Mouse (Mus musculus): ENCODE results near the gene Odf3. TPM values are rescaled to one million over a fixed set of nuclear protein-coding genes. Genes with fewer than 3 reads are reported as not detected.
A peak's percentile ranks its signal among the peaks of the same experiment; 100 is the strongest.

Odf3 gene
- 0.17 TPM in 1 of 2 replicates, not detected in the other for polyA plus RNA-seq (2015; fragmentation: Nextera tagmentation; extraction: Ambion mirVana)

GRCm38 (mm10) chr7:140847755-140848580 lies at the start of gene Odf3:
Gene Odf3, plus strand, starts transcription at chr7:140847805.
- 55% methylated on average over 11 of the region's 11 CpGs for WGBS
- Histone ChIP-seq H3K4me2 (no peak within 1 kb of the TSS), H3K4me3 (replicated peaks) (no peak within 1 kb of the TSS), H3K9me3 (no peaks in the 10 kb centered on the region), H3K27ac (no peak within 1 kb of the TSS), H3K27me3 (replicated peaks) (0 out of 2 replicates have a peak, but pooled peaks cover 3% of the 10 kb centered on the region), H3K4me1 (no peaks in the 10 kb centered on the region), H3K9ac (no peak within 1 kb of the TSS), H3K36me3 (peaks cover 14% of the 10 kb centered on the region; the same call in 1 of the 2 replicates)
- no peak for ATAC-seq (ENCODE audit: insufficient read depth, low FRiP score, low read depth)

GRCm38 (mm10) chr7:140798212-140798611 lies 49.4 kb upstream of the Odf3 start:
- H3K4me2 ChIP-seq = no peak overlapping the region
- H3K27ac ChIP-seq = no peak overlapping the region
- ATAC-seq (ENCODE audit: insufficient read depth, low FRiP score, low read depth) = no peak
- H3K4me1 ChIP-seq = no peaks in the 10 kb centered on the region
- 69% methylated on average over 2 of the region's 2 CpGs for WGBS
- no peak overlapping the region for H3K4me3 ChIP-seq (replicated peaks)
- H3K9me3 ChIP-seq = no peaks in the 10 kb centered on the region
- no peaks in the 10 kb centered on the region for H3K27me3 ChIP-seq (replicated peaks)
- no peak overlapping the region for H3K9ac ChIP-seq
- H3K36me3 ChIP-seq = no peaks in the 10 kb centered on the region

GRCm38 (mm10) chr7:140802629-140803028 lies 45.0 kb upstream of the Odf3 start:
- Histone ChIP-seq H3K27me3 (replicated peaks) (no peaks in the 10 kb centered on the region), H3K4me1 (no peaks in the 10 kb centered on the region), H3K4me2 (no peak overlapping the region), H3K4me3 (replicated peaks) (no peak overlapping the region), H3K27ac (no peak overlapping the region), H3K9ac (no peak overlapping the region), H3K9me3 (no peaks in the 10 kb centered on the region), H3K36me3 (no peaks in the 10 kb centered on the region)
- no peak for ATAC-seq (ENCODE audit: insufficient read depth, low FRiP score, low read depth)
- WGBS = 66% methylated on average over 6 of the region's 6 CpGs

DNA sequence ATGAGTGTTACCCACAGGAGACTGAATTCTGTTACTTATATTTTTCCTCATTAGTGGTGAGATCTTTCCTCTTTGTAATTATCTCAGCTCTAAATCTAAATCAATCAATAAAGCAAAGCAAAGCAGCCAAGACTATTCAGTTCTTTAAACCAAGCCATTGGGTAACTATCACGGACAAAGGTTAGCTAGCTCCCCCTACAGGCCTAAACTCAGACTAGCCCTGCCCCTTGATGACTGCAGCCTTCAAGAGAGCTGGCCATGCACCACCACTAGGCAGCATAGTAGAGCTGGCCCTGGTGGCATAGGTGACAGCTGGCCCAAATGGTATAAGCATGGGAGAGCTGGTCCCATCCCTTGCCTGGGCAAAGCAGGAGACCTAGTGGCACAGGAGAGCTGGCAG lies 41.9 kb upstream of the Odf3 start:
- no peak for ATAC-seq (ENCODE audit: insufficient read depth, low FRiP score, low read depth)
- H3K4me1 ChIP-seq = no peaks in the 10 kb centered on the region
- H3K9ac ChIP-seq = no peak overlapping the region
- H3K27me3 ChIP-seq (replicated peaks) = no peaks in the 10 kb centered on the region
- no peaks in the 10 kb centered on the region for H3K9me3 ChIP-seq
- no peak overlapping the region for H3K27ac ChIP-seq
- no peak overlapping the region for H3K4me3 ChIP-seq (replicated peaks)
- WGBS = 19% methylated on average over 1 of the region's 1 CpGs
- no peaks in the 10 kb centered on the region for H3K36me3 ChIP-seq
- no peak overlapping the region for H3K4me2 ChIP-seq

DNA sequence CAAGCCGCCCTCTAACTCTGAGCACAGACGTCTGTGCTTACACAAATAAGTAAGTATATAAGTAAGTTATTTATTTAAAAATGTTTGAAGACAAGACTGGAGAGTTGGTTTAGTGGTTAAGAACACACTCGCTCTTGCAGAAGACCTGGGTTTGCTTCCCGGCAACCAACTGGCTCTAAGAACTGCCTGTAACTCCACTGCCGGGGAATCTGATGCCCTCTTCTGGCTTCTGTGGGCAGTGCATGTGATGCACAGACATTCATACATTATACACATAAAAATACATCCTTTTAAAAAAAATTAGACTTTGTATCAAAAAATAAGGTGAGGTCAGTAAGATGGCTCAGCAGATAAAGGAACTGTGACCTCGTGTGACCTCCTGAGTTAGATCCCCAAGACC lies 37.1 kb upstream of the Odf3 start:
- no peaks in the 10 kb centered on the region for H3K9me3 ChIP-seq
- 89% methylated on average over 6 of the region's 6 CpGs for WGBS
- H3K4me2 ChIP-seq = no peak overlapping the region

DNA sequence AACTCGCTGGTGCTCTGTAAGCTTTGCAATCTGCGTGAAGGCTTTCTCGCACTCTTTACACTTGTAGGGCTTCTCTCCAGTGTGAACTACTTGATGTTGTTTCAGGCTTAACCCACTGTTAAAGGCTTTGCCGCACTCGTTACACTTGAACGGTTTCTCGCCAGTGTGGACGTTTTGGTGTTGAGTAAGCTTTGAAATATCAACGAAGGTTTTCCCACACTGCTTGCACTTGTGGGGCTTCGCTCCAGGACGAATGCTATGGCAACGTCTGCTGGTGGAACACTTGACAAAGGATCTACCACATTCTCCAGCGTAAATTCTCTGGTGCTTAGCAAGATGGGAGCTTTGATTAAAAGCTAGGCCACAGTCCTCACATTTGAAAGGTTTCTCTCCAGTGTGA lies 35.9 kb upstream of the Odf3 start:
- Histone ChIP-seq H3K4me1 (no peaks in the 10 kb centered on the region), H3K36me3 (no peaks in the 10 kb centered on the region), H3K4me2 (no peak overlapping the region), H3K27ac (no peak overlapping the region), H3K27me3 (replicated peaks) (no peaks in the 10 kb centered on the region), H3K9me3 (no peaks in the 10 kb centered on the region), H3K9ac (no peak overlapping the region), H3K4me3 (replicated peaks) (no peak overlapping the region)
- ATAC-seq (ENCODE audit: insufficient read depth, low FRiP score, low read depth) = no peak
- 87% methylated on average over 13 of the region's 13 CpGs for WGBS

More for the DNA sequence above, 37.1 kb upstream of the Odf3 start:
- no peak overlapping the region for H3K27ac ChIP-seq
- no peak overlapping the region for H3K9ac ChIP-seq
- no peaks in the 10 kb centered on the region for H3K4me1 ChIP-seq
- H3K36me3 ChIP-seq = no peaks in the 10 kb centered on the region
- ATAC-seq (ENCODE audit: insufficient read depth, low FRiP score, low read depth) = no peak
- no peaks in the 10 kb centered on the region for H3K27me3 ChIP-seq (replicated peaks)
- H3K4me3 ChIP-seq (replicated peaks) = no peak overlapping the region

DNA sequence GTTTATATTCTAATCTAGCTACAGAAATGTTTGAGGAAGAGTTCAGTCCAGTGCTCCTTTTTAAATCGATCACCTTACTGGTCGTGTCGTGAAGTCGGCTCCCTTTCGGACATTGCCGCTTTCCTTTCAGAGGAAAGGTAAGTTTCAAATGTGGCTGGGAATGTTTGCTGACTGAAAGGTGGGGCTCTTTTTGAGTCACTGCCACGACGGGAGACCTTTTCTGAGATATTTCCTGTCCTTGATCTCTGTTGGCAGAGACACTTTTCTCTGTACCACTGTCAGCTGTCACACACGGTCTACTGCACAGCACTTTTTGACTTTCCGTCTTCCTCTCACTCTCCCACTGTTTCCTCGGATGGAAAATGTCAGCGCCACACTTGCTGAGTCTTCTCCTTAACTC lies 34.8 kb upstream of the Odf3 start:
- Histone ChIP-seq H3K27ac (no peak overlapping the region), H3K27me3 (replicated peaks) (no peaks in the 10 kb centered on the region)

DNA sequence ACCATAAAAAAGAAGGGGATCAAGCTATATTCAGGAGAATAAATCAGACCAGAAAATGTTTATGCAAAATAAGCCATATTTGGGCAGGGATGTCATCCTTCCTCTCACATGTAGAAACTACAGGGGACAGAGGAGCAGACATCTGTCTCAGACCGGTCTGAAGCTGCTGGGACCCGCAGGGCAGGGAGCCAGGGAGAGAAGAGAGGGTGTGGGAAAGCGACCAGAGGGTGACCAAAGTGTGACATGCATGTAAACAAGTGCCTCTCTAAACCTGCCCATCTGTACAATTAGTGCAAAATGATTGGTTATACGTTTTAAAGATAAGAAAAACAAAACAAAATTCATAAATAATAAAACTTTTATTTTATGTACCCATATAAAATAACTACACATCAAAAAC lies 27.4 kb upstream of the Odf3 start:
- Histone ChIP-seq H3K4me3 (replicated peaks) (no peak overlapping the region), H3K4me2 (no peak overlapping the region), H3K4me1 (no peaks in the 10 kb centered on the region), H3K36me3 (no peaks in the 10 kb centered on the region), H3K27ac (no peak overlapping the region), H3K27me3 (replicated peaks) (no peaks in the 10 kb centered on the region), H3K9ac (no peak overlapping the region), H3K9me3 (no peaks in the 10 kb centered on the region)
- 49% methylated on average over 4 of the region's 4 CpGs for WGBS
- ATAC-seq (ENCODE audit: insufficient read depth, low FRiP score, low read depth) = no peak

More for the DNA sequence above, 34.8 kb upstream of the Odf3 start:
- whole genome bisulfite sequencing = 87% methylated on average over 12 of the region's 12 CpGs
- Histone ChIP-seq H3K36me3 (no peaks in the 10 kb centered on the region), H3K4me1 (no peaks in the 10 kb centered on the region), H3K4me3 (replicated peaks) (no peak overlapping the region), H3K9me3 (no peaks in the 10 kb centered on the region), H3K9ac (no peak overlapping the region), H3K4me2 (no peak overlapping the region)
- ATAC-seq (ENCODE audit: insufficient read depth, low FRiP score, low read depth) = no peak

GRCm38 (mm10) chr7:140821305-140821652 lies 26.3 kb upstream of the Odf3 start:
- no peaks in the 10 kb centered on the region for H3K36me3 ChIP-seq
- no peak overlapping the region for H3K27ac ChIP-seq

DNA sequence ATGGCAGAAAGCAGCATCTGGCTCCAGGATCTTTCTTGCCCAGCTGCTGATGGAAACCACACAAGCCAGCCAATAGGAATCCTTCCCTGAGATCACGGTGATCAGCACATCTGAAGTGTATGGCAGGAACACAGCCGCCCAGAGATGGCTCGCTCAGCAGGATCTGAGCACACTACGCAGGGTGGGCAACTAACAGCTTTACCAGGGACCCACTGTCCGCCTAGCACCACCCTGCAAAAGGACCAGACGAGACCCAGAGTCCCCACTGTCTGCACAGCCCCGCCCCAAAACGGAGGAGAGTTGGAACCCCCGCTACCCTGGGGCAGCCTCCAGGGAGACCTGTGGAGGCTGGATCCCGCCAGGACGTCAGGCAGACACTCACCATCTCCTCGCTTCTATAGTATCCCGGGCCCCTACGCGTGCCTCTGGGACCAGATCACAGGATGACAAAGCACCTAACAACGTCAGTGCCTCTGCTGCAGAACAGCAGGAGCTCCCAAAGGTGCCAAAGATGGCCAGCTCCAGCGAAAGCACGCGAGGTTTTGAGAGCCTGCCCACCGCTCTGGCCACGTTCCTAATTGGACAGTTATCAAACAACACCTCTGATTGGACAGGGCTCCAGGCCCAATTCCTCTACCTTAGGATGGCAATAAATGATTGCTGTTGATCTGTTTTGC lies 25.8 kb upstream of the Odf3 start, which contains the start of gene Zfp941:
TSS of gene Zfp941 (minus strand) at position 526 of the 677 bp plus-strand sequence.
- peak within 1 kb of the TSS; percentile 41 for H3K4me3 ChIP-seq (replicated peaks)
- H3K9me3 ChIP-seq = no peaks in the 10 kb centered on the region
- peak within 1 kb of the TSS; percentile 63 for H3K4me2 ChIP-seq
- WGBS = 2% methylated on average over 21 of the region's 21 CpGs
- H3K36me3 ChIP-seq = no peaks in the 10 kb centered on the region
- H3K9ac ChIP-seq = no peak within 1 kb of the TSS
- H3K4me1 ChIP-seq = no peaks in the 10 kb centered on the region
- H3K27me3 ChIP-seq (replicated peaks) = no peaks in the 10 kb centered on the region
- peak; percentile 68 for ATAC-seq (ENCODE audit: insufficient read depth, low FRiP score, low read depth)
- H3K27ac ChIP-seq = no peak within 1 kb of the TSS

More at GRCm38 (mm10) chr7:140821305-140821652, 26.3 kb upstream of the Odf3 start:
- Histone ChIP-seq H3K9me3 (no peaks in the 10 kb centered on the region), H3K4me2 (peak overlapping the region; percentile 63), H3K4me3 (replicated peaks) (peak overlapping the region; percentile 41), H3K4me1 (no peaks in the 10 kb centered on the region), H3K9ac (no peak overlapping the region), H3K27me3 (replicated peaks) (no peaks in the 10 kb centered on the region)
- ATAC-seq (ENCODE audit: insufficient read depth, low FRiP score, low read depth) = no peak
- WGBS = 51% methylated on average over 5 of the region's 5 CpGs

DNA sequence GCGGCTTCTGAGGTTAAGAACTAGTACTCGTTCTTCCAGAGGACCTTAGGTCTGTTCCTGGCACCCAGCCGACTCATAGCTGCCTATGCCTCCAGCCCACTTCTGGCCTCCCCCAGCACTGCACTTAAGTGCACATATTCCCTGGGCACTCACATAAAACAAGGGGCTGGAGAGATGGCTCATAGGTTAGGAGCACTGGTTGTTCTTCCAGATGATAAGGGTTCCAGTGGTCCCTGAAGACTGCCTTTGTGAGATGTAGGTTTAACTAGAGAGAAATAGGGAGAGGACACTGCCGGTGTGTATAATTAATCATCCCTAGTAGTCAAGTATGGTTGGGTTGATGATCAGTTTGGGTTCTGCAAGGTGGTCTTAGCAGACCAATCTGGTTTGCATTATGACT lies 24.9 kb upstream of the Odf3 start:
- ATAC-seq (ENCODE audit: insufficient read depth, low FRiP score, low read depth) = no peak

GRCm38 (mm10) chr7:140828171-140828881 lies 19.3 kb upstream of the Odf3 start:
- Histone ChIP-seq H3K9ac (no peak overlapping the region), H3K4me2 (no peak overlapping the region), H3K4me3 (replicated peaks) (no peak overlapping the region), H3K4me1 (no peaks in the 10 kb centered on the region), H3K9me3 (no peaks in the 10 kb centered on the region), H3K27me3 (replicated peaks) (no peaks in the 10 kb centered on the region), H3K36me3 (no peaks in the 10 kb centered on the region), H3K27ac (no peak overlapping the region)
- WGBS = 30% methylated on average over 8 of the region's 8 CpGs
- no peak for ATAC-seq (ENCODE audit: insufficient read depth, low FRiP score, low read depth)

More for the DNA sequence above, 24.9 kb upstream of the Odf3 start:
- Histone ChIP-seq H3K4me3 (replicated peaks) (no peak overlapping the region), H3K9ac (no peak overlapping the region), H3K27me3 (replicated peaks) (no peaks in the 10 kb centered on the region), H3K36me3 (no peaks in the 10 kb centered on the region), H3K9me3 (no peaks in the 10 kb centered on the region), H3K27ac (no peak overlapping the region), H3K4me1 (no peaks in the 10 kb centered on the region), H3K4me2 (no peak overlapping the region)
- WGBS = 86% methylated on average over 4 of the region's 4 CpGs

All from stomach, embryonic 15.5 days (tissue).